ENCODE assay signal across 19 mouse cellular contexts in the genomic region with DNA sequence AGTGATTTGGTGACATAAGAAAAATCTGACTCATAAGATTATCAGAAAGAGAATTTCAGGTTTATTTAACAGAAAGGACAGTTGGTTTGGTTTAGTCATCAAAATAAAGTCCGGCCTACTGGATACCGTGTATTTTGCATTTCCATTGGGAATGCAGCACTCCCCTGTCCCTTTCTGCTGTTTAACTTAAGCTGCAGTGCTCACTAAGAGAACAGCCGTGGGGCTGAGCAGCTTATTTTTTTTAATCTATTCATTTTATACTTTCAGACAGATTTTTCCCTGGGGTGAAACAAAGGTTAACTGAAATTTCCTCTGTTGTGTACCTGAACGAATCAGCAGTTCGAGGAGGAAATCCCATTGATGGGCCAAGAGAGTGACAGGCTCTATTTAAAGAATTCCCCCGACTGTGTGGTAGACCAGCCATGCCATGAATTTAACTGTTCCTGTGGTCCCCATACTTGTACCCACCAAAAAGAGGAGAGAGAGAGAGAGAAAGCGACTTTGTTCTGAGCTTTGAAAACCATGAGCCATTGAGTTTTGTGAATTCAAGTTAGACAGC.
DNase-seq lines count a peak whose midpoint lies in the region; ATAC-seq and TF ChIP-seq lines count a peak whose summit lies in the region.
"Had no signal": no experiment of that assay in that cellular context is flagged by ENCODE, and none has a peak within 500 bp of the region (broad histone marks: within the 10 kb centered on the region; RNA-seq: fewer than 3 reads in every experiment).

No protein-coding gene starts in this region.

- peak overlapping the region; percentile 59 for H3K27ac ChIP-seq in hindbrain, embryonic 10.5 days
- H3K27ac ChIP-seq in hindbrain, embryonic 16.5 days (ENCODE audit: low read depth, low read length): no peak overlapping the region
- H3K27ac ChIP-seq in embryonic facial prominence, embryonic 11.5 days (replicated peaks; ENCODE audit: low read depth, low read length): no peak overlapping the region
- H3K27ac ChIP-seq in midbrain, embryonic 13.5 days: peak overlapping the region; percentile 19
- H3K27ac ChIP-seq: heart, adult 2 months; hindbrain, embryonic 15.5 days; limb, embryonic 13.5 days; liver, embryonic 15.5 days had no signal

- WGBS in hindbrain, embryonic 10.5 days: 13% methylated on average over 7 of the region's 7 CpGs
- 14% methylated on average over 7 of the region's 7 CpGs for WGBS in hindbrain, embryonic 16.5 days
- 21% methylated on average over 7 of the region's 7 CpGs for WGBS in embryonic facial prominence, embryonic 11.5 days
- WGBS in midbrain, embryonic 13.5 days: 6% methylated on average over 7 of the region's 7 CpGs

- peaks cover 9% of the 10 kb centered on the region for H3K4me1 ChIP-seq in hindbrain, embryonic 10.5 days (replicated peaks)
- H3K4me1 ChIP-seq in hindbrain, embryonic 16.5 days (ENCODE audit: control insufficient read depth, insufficient read depth, low read depth, low read length): no peaks in the 10 kb centered on the region; the same call in 1 of the 2 replicates
- H3K4me1 ChIP-seq in embryonic facial prominence, embryonic 11.5 days (ENCODE audit: control insufficient read depth, insufficient read depth, low read length): no peaks in the 10 kb centered on the region
- peaks cover 7% of the 10 kb centered on the region for H3K4me1 ChIP-seq in midbrain, embryonic 13.5 days (replicated peaks)
- H3K4me1 ChIP-seq: liver, embryonic 15.5 days had no signal

- no peak for ATAC-seq in hindbrain, embryonic 16.5 days
- ATAC-seq in embryonic facial prominence, embryonic 11.5 days (replicated peaks; ENCODE audit: insufficient number of reproducible peaks, low FRiP score, low TSS enrichment, low read depth): no peak
- peak; percentile 62 for ATAC-seq in midbrain, embryonic 13.5 days

- intact Hi-C loops in left cerebral cortex, postnatal 10 days (cut with DNase I): no loop called here

- no peak for TF ChIP-seq CTCF in brain, embryonic 14.5 days (IDR thresholded peaks at IDR 0.05; ENCODE audit: borderline replicate concordance, extremely low read depth, insufficient read depth, insufficient read length)

- no peaks in the 10 kb centered on the region for H3K9me3 ChIP-seq in hindbrain, embryonic 10.5 days
- H3K9me3 ChIP-seq in hindbrain, embryonic 16.5 days (ENCODE audit: control insufficient read depth, low read length): no peaks in the 10 kb centered on the region
- H3K9me3 ChIP-seq in embryonic facial prominence, embryonic 11.5 days (replicated peaks; ENCODE audit: control insufficient read depth, low read length): no peaks in the 10 kb centered on the region
- H3K9me3 ChIP-seq in midbrain, embryonic 13.5 days: no peaks in the 10 kb centered on the region
- H3K9me3 ChIP-seq: hindbrain, embryonic 15.5 days; limb, embryonic 13.5 days; liver, embryonic 15.5 days; megakaryocyte, embryonic 14.5 days had no signal

- H3K4me2 ChIP-seq in hindbrain, embryonic 16.5 days (ENCODE audit: low read length): no peak overlapping the region
- no peak overlapping the region for H3K4me2 ChIP-seq in embryonic facial prominence, embryonic 11.5 days (ENCODE audit: low read depth, low read length)
- H3K4me2 ChIP-seq in midbrain, embryonic 13.5 days (replicated peaks): no peak overlapping the region
- H3K4me2 ChIP-seq: hindbrain, embryonic 15.5 days; limb, embryonic 13.5 days; liver, embryonic 15.5 days had no signal

- H3K27me3 ChIP-seq in hindbrain, embryonic 10.5 days (ENCODE audit: insufficient read depth, poor library complexity, severe bottlenecking): no peaks in the 10 kb centered on the region
- H3K27me3 ChIP-seq in hindbrain, embryonic 16.5 days (replicated peaks; ENCODE audit: control insufficient read depth, insufficient read depth, low read length): no peaks in the 10 kb centered on the region
- no peaks in the 10 kb centered on the region for H3K27me3 ChIP-seq in embryonic facial prominence, embryonic 11.5 days (ENCODE audit: control insufficient read depth, insufficient read depth, low read length)
- peaks cover 6% of the 10 kb centered on the region for H3K27me3 ChIP-seq in midbrain, embryonic 13.5 days
- H3K27me3 ChIP-seq: hindbrain, embryonic 15.5 days; limb, embryonic 13.5 days; liver, embryonic 15.5 days; megakaryocyte, embryonic 14.5 days had no signal

- peak; percentile 7 for DNase-seq in hindbrain, embryonic 10.5 days (ENCODE audit: low spot score)
- DNase-seq in brain, embryonic 14.5 days (ENCODE audit: low read depth): peak; percentile 69
- peak; percentile 51 for DNase-seq in embryonic facial prominence, embryonic 11.5 days (ENCODE audit: low spot score)
- no peak for DNase-seq in right cerebral cortex, postnatal 25 days
- no peak for DNase-seq in left cerebral cortex, postnatal 10 days (ENCODE audit: extremely low spot score in 1 of 2, low spot score in 2 of 2)
- no peak for DNase-seq in cerebellum, adult 18-20 months
- DNase-seq: adrenal gland, postnatal 14 days; cerebellum, adult 2 months; gastrocnemius, postnatal 10 days; heart, adult 2 months; kidney, adult 18-20 months; kidney, postnatal 25 days; lung, postnatal 10 days had no signal

- no peak overlapping the region for H3K9ac ChIP-seq in hindbrain, embryonic 16.5 days (ENCODE audit: low read depth, low read length)
- no peak overlapping the region for H3K9ac ChIP-seq in embryonic facial prominence, embryonic 11.5 days (replicated peaks; ENCODE audit: low read length)
- H3K9ac ChIP-seq in midbrain, embryonic 13.5 days (replicated peaks): no peak overlapping the region
- H3K9ac ChIP-seq: hindbrain, embryonic 15.5 days; limb, embryonic 13.5 days; liver, embryonic 15.5 days had no signal

- no peaks in the 10 kb centered on the region for H3K36me3 ChIP-seq in hindbrain, embryonic 10.5 days
- H3K36me3 ChIP-seq in hindbrain, embryonic 16.5 days (ENCODE audit: control insufficient read depth, insufficient read depth, low read length): no peaks in the 10 kb centered on the region
- H3K36me3 ChIP-seq in embryonic facial prominence, embryonic 11.5 days (replicated peaks; ENCODE audit: control insufficient read depth, insufficient read depth, low read depth, low read length): no peaks in the 10 kb centered on the region
- no peaks in the 10 kb centered on the region for H3K36me3 ChIP-seq in midbrain, embryonic 13.5 days
- H3K36me3 ChIP-seq: hindbrain, embryonic 15.5 days; limb, embryonic 13.5 days; liver, embryonic 15.5 days had no signal

- no peak for TF ChIP-seq POLR2A in brain, embryonic 14.5 days (IDR thresholded peaks at IDR 0.05; ENCODE audit: borderline replicate concordance, extremely low read depth, insufficient read depth, insufficient read length, poor library complexity, severe bottlenecking)

- no peak overlapping the region for H3K4me3 ChIP-seq in hindbrain, embryonic 10.5 days
- H3K4me3 ChIP-seq in hindbrain, embryonic 16.5 days (ENCODE audit: low read length): no peak overlapping the region
- H3K4me3 ChIP-seq in embryonic facial prominence, embryonic 11.5 days (ENCODE audit: low read depth, low read length): no peak overlapping the region
- no peak overlapping the region for H3K4me3 ChIP-seq in midbrain, embryonic 13.5 days (replicated peaks)
- H3K4me3 ChIP-seq: heart, adult 2 months; hindbrain, embryonic 15.5 days; limb, embryonic 13.5 days; liver, embryonic 15.5 days; megakaryocyte, embryonic 14.5 days had no signal

Comparison
In these comparisons a context has a peak if more than half of its experiments do, and no peak if none do; other contexts are left out.
1. H3K27ac ChIP-seq: peak in hindbrain, embryonic 10.5 days (single experiment) and midbrain, embryonic 13.5 days (single experiment); none in hindbrain, embryonic 16.5 days (single experiment) and embryonic facial prominence, embryonic 11.5 days (single experiment).
2. DNase-seq: peak in hindbrain, embryonic 10.5 days (single experiment), brain, embryonic 14.5 days (single experiment) and embryonic facial prominence, embryonic 11.5 days (single experiment); none in right cerebral cortex, postnatal 25 days (single experiment), left cerebral cortex, postnatal 10 days (0 of 2) and cerebellum, adult 18-20 months (0 of 2).